Mouse (Mus musculus) kidney, adult 9 months (tissue): ENCODE results near the gene Gm11985.

Source experiments
- DNase-seq: peaks from one replicate; pipeline ENCODE4 v3.0.0; 2022

Gene Gm11985

GRCm38 (mm10) chr11:7152371-7152770 is 36.0 kb downstream of the Gm11985 start:
- no peak for DNase-seq

GRCm38 (mm10) chr11:7150511-7150910 is 37.9 kb downstream of the Gm11985 start:
- DNase-seq, result no peak

GRCm38 (mm10) chr11:7149471-7149870 is 38.9 kb downstream of the Gm11985 start:
- DNase-seq, result no peak

GRCm38 (mm10) chr11:7147945-7148344 is 40.4 kb downstream of the Gm11985 start:
- no peak for DNase-seq

- no peak for DNase-seq
Measured at GRCm38 (mm10) chr11:7147536-7147935, 40.8 kb downstream of the Gm11985 start.

- no peak for DNase-seq
Measured at GRCm38 (mm10) chr11:7145221-7145620, 43.1 kb downstream of the Gm11985 start.

GRCm38 (mm10) chr11:7144369-7144768 is 44.0 kb downstream of the Gm11985 start:
- peak; percentile 69 for DNase-seq

GRCm38 (mm10) chr11:7142725-7143124 is 45.6 kb downstream of the Gm11985 start:
- DNase-seq, result peak; percentile 56

- peak; percentile 69 for DNase-seq
Measured at GRCm38 (mm10) chr11:7140449-7140848, 47.9 kb downstream of the Gm11985 start.

GRCm38 (mm10) chr11:7138370-7138769 is 50.0 kb downstream of the Gm11985 start:
- DNase-seq, result no peak

- DNase-seq, result no peak
Measured at GRCm38 (mm10) chr11:7136246-7136855, 52.0 kb downstream of the Gm11985 start.

GRCm38 (mm10) chr11:7135763-7136162 is 52.6 kb downstream of the Gm11985 start:
- DNase-seq, result peak; percentile 67

- no peak for DNase-seq
Measured at GRCm38 (mm10) chr11:7135301-7135700, 53.1 kb downstream of the Gm11985 start.

GRCm38 (mm10) chr11:7134319-7134718 is 54.0 kb downstream of the Gm11985 start:
- DNase-seq, result no peak

- DNase-seq, result no peak
Measured at GRCm38 (mm10) chr11:7133736-7134135, 54.6 kb downstream of the Gm11985 start.
